Mouse (Mus musculus) MEL (cell line): ENCODE data around the gene Sowaha. TPM values are rescaled to one million over a fixed set of nuclear protein-coding genes. Genes with fewer than 3 reads are reported as not detected.

ENCODE experiments used
- DNase-seq: peaks from one replicate; pipeline ENCODE4 v3.0.0; 2011; ENCODE audit warnings: low read depth, low spot score
- H3K27ac ChIP-seq: 2 replicates; pipeline ENCODE4 v1.5.1; 2012; ENCODE audit warnings: low read depth, mild to moderate bottlenecking, control low read depth, low read length, moderate library complexity; ENCODE audit not compliant: control insufficient read depth
- H3K27me3 ChIP-seq, 2 experiments: fragments of 150-350 bp in 1 of 2; sonication (generic) in 1 of 2; 2 replicates each; pipeline ENCODE4 v1.6.1; 2012; ENCODE audit warnings: low read length in 2 of 2, mild to moderate bottlenecking in 2 of 2, improper control_type of control experiment in 1 of 2, moderate library complexity in 1 of 2; ENCODE audit not compliant: insufficient read depth in 2 of 2, control insufficient read depth in 1 of 2
- H3K36me3 ChIP-seq, 2 experiments: 2 replicates each; pipeline ENCODE4 v1.6.1; 2012 to 2014; ENCODE audit warnings: low read length in 2 of 2, improper control_type of control experiment in 1 of 2, inconsistent platforms in 1 of 2, mild to moderate bottlenecking in 1 of 2; ENCODE audit not compliant: insufficient read depth in 2 of 2, control insufficient read depth in 1 of 2
- H3K4me1 ChIP-seq, 2 experiments: fragments of 150-350 bp in 1 of 2; sonication (generic) in 1 of 2; 2 replicates each; pipeline ENCODE4 v1.6.1; 2012; ENCODE audit warnings: low read length in 2 of 2, improper control_type of control experiment in 1 of 2, mild to moderate bottlenecking in 1 of 2; ENCODE audit not compliant: insufficient read depth in 2 of 2, control insufficient read depth in 1 of 2
- H3K4me3 ChIP-seq, 2 experiments: fragments of 150-350 bp in 1 of 2; sonication (generic) in 1 of 2; 2 replicates each; pipeline ENCODE4 v1.5.1; 2012; ENCODE audit warnings: low read depth in 2 of 2, low read length in 2 of 2, mild to moderate bottlenecking in 2 of 2, moderate library complexity in 2 of 2, control low read depth in 1 of 2, improper control_type of control experiment in 1 of 2; ENCODE audit not compliant: control insufficient read depth in 1 of 2, insufficient read depth in 1 of 2
- H3K79me2 ChIP-seq: 2 replicates; pipeline ENCODE4 v1.6.1; 2012; ENCODE audit warnings: mild to moderate bottlenecking, low read length, moderate library complexity; ENCODE audit not compliant: control insufficient read depth, poor library complexity, insufficient read depth
- H3K9ac ChIP-seq: 2 replicates; pipeline ENCODE4 v1.6.1; 2012; ENCODE audit warnings: low read depth, mild to moderate bottlenecking, control low read depth, low read length, moderate library complexity; ENCODE audit not compliant: control insufficient read depth, poor library complexity, severe bottlenecking
- H3K9me3 ChIP-seq: fragments of 150-350 bp; sonication (generic); replicated peaks from 2 replicates; pipeline ENCODE4 v1.6.1; 2012; ENCODE audit warnings: mild to moderate bottlenecking, low read length, improper control_type of control experiment, moderate library complexity; ENCODE audit not compliant: insufficient read depth
- BHLHE40 ChIP-seq: IDR thresholded peaks from 2 replicates; pipeline ENCODE4 v1.6.1; 2012; ENCODE audit warnings: low read depth, mild to moderate bottlenecking, inconsistent platforms, low read length, improper control_type of control experiment, borderline replicate concordance
- CHD1 ChIP-seq: IDR thresholded peaks from 2 replicates; pipeline ENCODE4 v1.6.1; 2012; ENCODE audit warnings: low read depth, mild to moderate bottlenecking, inconsistent platforms, low read length, improper control_type of control experiment
- CHD2 ChIP-seq: IDR thresholded peaks from 2 replicates; pipeline ENCODE4 v1.6.1; 2011; ENCODE audit warnings: low read length, improper control_type of control experiment
- CTCF ChIP-seq, 3 experiments: IDR thresholded peaks in 2 of 3; conservative IDR thresholded peaks in 1 of 3; 2 replicates each; pipeline ENCODE4 v1.5.1; 2011 to 2012; ENCODE audit warnings: low read length in 3 of 3, low read depth in 2 of 3, mild to moderate bottlenecking in 2 of 3, improper control_type of control experiment in 1 of 3, inconsistent platforms in 1 of 3, mixed read lengths in 1 of 3, moderate library complexity in 1 of 3; ENCODE audit not compliant: control insufficient read depth in 1 of 3, insufficient read depth in 1 of 3, poor library complexity in 1 of 3, severe bottlenecking in 1 of 3
- E2F4 ChIP-seq: IDR thresholded peaks from 2 replicates; pipeline ENCODE4 v1.6.1; 2011; ENCODE audit warnings: low read depth, low read length, improper control_type of control experiment, borderline replicate concordance
- ELF1 ChIP-seq: IDR thresholded peaks from 2 replicates; pipeline ENCODE4 v1.6.1; 2014; ENCODE audit warnings: low read depth, mild to moderate bottlenecking, inconsistent platforms, low read length, improper control_type of control experiment, moderate library complexity
- EP300 ChIP-seq, 2 experiments: IDR thresholded peaks; 2 replicates each; pipeline ENCODE4 v1.6.1; 2011; ENCODE audit warnings: improper control_type of control experiment in 2 of 2, low read length in 2 of 2, low read depth in 1 of 2, mild to moderate bottlenecking in 1 of 2
- ETS1 ChIP-seq: IDR thresholded peaks from 2 replicates; pipeline ENCODE4 v1.6.1; 2012; ENCODE audit warnings: low read depth, mild to moderate bottlenecking, inconsistent platforms, low read length, improper control_type of control experiment, moderate library complexity
- GABPA ChIP-seq: IDR thresholded peaks from 2 replicates; pipeline ENCODE4 v1.6.1; 2012; ENCODE audit warnings: low read depth, mild to moderate bottlenecking, inconsistent platforms, low read length, improper control_type of control experiment, moderate library complexity
- GATA1 ChIP-seq: IDR thresholded peaks from 2 replicates; pipeline ENCODE4 v1.6.1; 2011; ENCODE audit warnings: low read depth, low read length, improper control_type of control experiment
- HCFC1 ChIP-seq: IDR thresholded peaks from 2 replicates; pipeline ENCODE4 v1.6.1; 2012; ENCODE audit warnings: low read depth, mild to moderate bottlenecking, inconsistent platforms, low read length, improper control_type of control experiment, moderate library complexity
- JUND ChIP-seq: IDR thresholded peaks from 2 replicates; pipeline ENCODE4 v1.6.1; 2011; ENCODE audit warnings: low read depth, mild to moderate bottlenecking, improper control_type of control experiment, low read length
- KAT2A ChIP-seq: conservative IDR thresholded peaks from 2 replicates; pipeline ENCODE4 v1.6.1; 2012; ENCODE audit warnings: low read depth, low read length, improper control_type of control experiment, inconsistent platforms
- MAFK ChIP-seq: IDR thresholded peaks from 2 replicates; pipeline ENCODE4 v1.6.1; 2011; ENCODE audit warnings: low read depth, mild to moderate bottlenecking, low read length, improper control_type of control experiment, borderline replicate concordance
- MAX ChIP-seq: IDR thresholded peaks from 2 replicates; pipeline ENCODE4 v1.6.1; 2011; ENCODE audit warnings: low read length, improper control_type of control experiment
- MAZ ChIP-seq: IDR thresholded peaks from 2 replicates; pipeline ENCODE4 v1.6.1; 2012; ENCODE audit warnings: low read depth, mild to moderate bottlenecking, inconsistent platforms, low read length, improper control_type of control experiment
- MEF2A ChIP-seq: IDR thresholded peaks from 2 replicates; pipeline ENCODE4 v1.6.1; 2014; ENCODE audit warnings: low read depth, mild to moderate bottlenecking, inconsistent platforms, low read length, improper control_type of control experiment; ENCODE audit not compliant: poor library complexity, insufficient replicate concordance, severe bottlenecking; ENCODE audit errors: extremely low read depth
- MXI1 ChIP-seq: IDR thresholded peaks from 2 replicates; pipeline ENCODE4 v1.6.1; 2011; ENCODE audit warnings: mild to moderate bottlenecking, low read depth, low read length, improper control_type of control experiment
- MYB ChIP-seq: IDR thresholded peaks from 2 replicates; pipeline ENCODE4 v1.6.1; 2011; ENCODE audit warnings: mild to moderate bottlenecking, low read depth, low read length, improper control_type of control experiment
- MYC ChIP-seq: IDR thresholded peaks from 2 replicates; pipeline ENCODE4 v1.6.1; 2011; ENCODE audit warnings: low read depth, mild to moderate bottlenecking, low read length, improper control_type of control experiment, moderate library complexity
- NELFE ChIP-seq: IDR thresholded peaks from 2 replicates; pipeline ENCODE4 v1.6.1; 2011; ENCODE audit warnings: low read depth, low read length, improper control_type of control experiment
- NRF1 ChIP-seq: IDR thresholded peaks from 2 replicates; pipeline ENCODE4 v1.6.1; 2014; ENCODE audit warnings: low read depth, mild to moderate bottlenecking, inconsistent platforms, low read length, improper control_type of control experiment, moderate library complexity; ENCODE audit not compliant: poor library complexity, insufficient read depth, severe bottlenecking
- POLR2A ChIP-seq, 2 experiments: IDR thresholded peaks; 2 replicates each; pipeline ENCODE4 v1.6.1; 2011 to 2012; ENCODE audit warnings: low read length in 2 of 2, mild to moderate bottlenecking in 2 of 2, control low read depth in 1 of 2, improper control_type of control experiment in 1 of 2, low read depth in 1 of 2, moderate library complexity in 1 of 2; ENCODE audit not compliant: control insufficient read depth in 1 of 2, insufficient read depth in 1 of 2, poor library complexity in 1 of 2
- POLR2AphosphoS2 ChIP-seq: IDR thresholded peaks from 2 replicates; pipeline ENCODE4 v1.6.1; 2011; ENCODE audit warnings: low read length, improper control_type of control experiment
- RAD21 ChIP-seq: IDR thresholded peaks from 2 replicates; pipeline ENCODE4 v1.6.1; 2011; ENCODE audit warnings: mild to moderate bottlenecking, low read depth, low read length, improper control_type of control experiment
- RCOR1 ChIP-seq: IDR thresholded peaks from 2 replicates; pipeline ENCODE4 v1.6.1; 2012; ENCODE audit warnings: low read depth, mild to moderate bottlenecking, inconsistent platforms, low read length, improper control_type of control experiment
- SIN3A ChIP-seq: IDR thresholded peaks from 2 replicates; pipeline ENCODE4 v1.6.1; 2012; ENCODE audit warnings: low read length, improper control_type of control experiment, inconsistent platforms
- SMC3 ChIP-seq: IDR thresholded peaks from 2 replicates; pipeline ENCODE4 v1.6.1; 2011; ENCODE audit warnings: low read depth, low read length, improper control_type of control experiment
- TCF12 ChIP-seq: IDR thresholded peaks from 2 replicates; pipeline ENCODE4 v1.6.1; 2014; ENCODE audit warnings: low read depth, mild to moderate bottlenecking, inconsistent platforms, low read length, improper control_type of control experiment, moderate library complexity
- USF1 ChIP-seq: IDR thresholded peaks from 2 replicates; pipeline ENCODE4 v1.6.1; 2014; ENCODE audit warnings: low read depth, mild to moderate bottlenecking, inconsistent platforms, low read length, improper control_type of control experiment, moderate library complexity
- ZC3H11A ChIP-seq: IDR thresholded peaks from 2 replicates; pipeline ENCODE4 v1.6.1; 2012; ENCODE audit warnings: low read depth, mild to moderate bottlenecking, inconsistent platforms, low read length, improper control_type of control experiment
- ZKSCAN1 ChIP-seq: IDR thresholded peaks from 2 replicates; pipeline ENCODE4 v1.6.1; 2012; ENCODE audit warnings: low read depth, mild to moderate bottlenecking, inconsistent platforms, low read length, improper control_type of control experiment, moderate library complexity
- ZMIZ1 ChIP-seq: IDR thresholded peaks from 2 replicates; pipeline ENCODE4 v1.6.1; 2012; ENCODE audit warnings: low read depth, mild to moderate bottlenecking, inconsistent platforms, low read length, improper control_type of control experiment, moderate library complexity
- ZNF384 ChIP-seq: IDR thresholded peaks from 2 replicates; pipeline ENCODE4 v1.6.1; 2012; ENCODE audit warnings: low read depth, mild to moderate bottlenecking, inconsistent platforms, low read length, improper control_type of control experiment
- polyA plus RNA-seq, 2 experiments: library from polyadenylated mRNA; stranded (reverse) in 1 of 2; unstranded in 1 of 2; fragments of >175 nt in 1 of 2; fragments of >200 nt in 1 of 2; gene quantifications; 2 replicates each; pipeline versions ENCODE4 v1.2.1 to v1.2.4; 2012; ENCODE audit warnings: low replicate concordance in 2 of 2, low read depth in 1 of 2; ENCODE audit not compliant: insufficient read length in 2 of 2, insufficient read depth in 1 of 2, missing spikeins in 1 of 2
- total RNA-seq: library from RNA; depleted of rRNA; stranded (reverse); fragments of 300-350 nt; gene quantifications from 2 replicates; pipeline ENCODE4 v1.2.3, GENCODE M21; 2012

Sowaha gene
- total and polyA plus RNA-seq, 3 experiments = not detected

- Histone ChIP-seq H3K36me3 (peaks cover 6 to 47% of the 10 kb centered on the region in 2 experiments), H3K9me3 (no peaks in the 10 kb centered on the region), H3K4me3 (peak within 1 kb of the TSS; percentile 70 to 75), H3K79me2 (peaks cover 50% of the 10 kb centered on the region), H3K4me1 (peaks cover 27 to 45% of the 10 kb centered on the region in 2 experiments), H3K9ac (peak within 1 kb of the TSS; percentile 95), H3K27me3 (no peaks in the 10 kb centered on the region), H3K27ac (peak within 1 kb of the TSS; percentile 98)
- DNase-seq = peak; percentile 81
- TF ChIP-seq CTCF (IDR thresholded peaks at IDR 0.05 in 2 of 3, conservative IDR thresholded peaks at IDR 0.05 in 1 of 3; ENCODE audit: control insufficient read depth in 1 of 3, insufficient read depth in 1 of 3, low read depth in 2 of 3, low read length in 3 of 3, poor library complexity in 1 of 3, severe bottlenecking in 1 of 3) (no peak), HCFC1 (peak; percentile 85), GATA1 (no peak), POLR2A (IDR thresholded peaks at IDR 0.05; ENCODE audit: control insufficient read depth in 1 of 2, insufficient read depth in 1 of 2, low read depth in 1 of 2, low read length in 2 of 2, poor library complexity in 1 of 2) (peak; percentile 10 to 64; a peak in 2 of 4 replicates), GABPA (no peak), SIN3A (0 out of 2 replicates have a peak, but pooled peaks have one; percentile 71), KAT2A (no peak; the same call in 1 of the 2 replicates), ZC3H11A (no peak), MAZ (peak; percentile 56), E2F4 (peak; percentile 65; the same call in 1 of the 2 replicates), JUND (no peak), MYB (no peak; the same call in 1 of the 2 replicates), SMC3 (no peak; the same call in none of the 2 replicates), ZNF384 (no peak; the same call in 1 of the 2 replicates), NELFE (peak; percentile 69; the same call in 1 of the 2 replicates), EP300 (IDR thresholded peaks at IDR 0.05; ENCODE audit: low read depth in 1 of 2, low read length in 2 of 2) (peak in 1 of 2 experiments; percentile 38; a peak in 1 of 4 replicates), CHD2 (no peak), ETS1 (peak; percentile 16; the same call in 1 of the 2 replicates), ZMIZ1 (peak; percentile 79), MAX (no peak; the same call in 1 of the 2 replicates), USF1 (0 out of 2 replicates have a peak, but pooled peaks have one; percentile 11), MYC (no peak), POLR2AphosphoS2 (0 out of 2 replicates have a peak, but pooled peaks have one; percentile 5), CHD1 (peak; percentile 91), MAFK (no peak), MXI1 (peak; percentile 61), TCF12 (peak; percentile 18), RAD21 (no peak), ELF1 (peak; percentile 79), NRF1 (no peak), BHLHE40 (no peak), MEF2A (no peak), RCOR1 (0 out of 2 replicates have a peak, but pooled peaks have one; percentile 35), ZKSCAN1 (no peak)
These were observed 39.4 kb upstream of the Sowaha start, which contains the start of gene Sept8 for GRCm38 (mm10) chr11:53519207-53520121. Sept8 (plus strand) TSS chr11:53519257.
